Mouse (Mus musculus) left cerebral cortex, adult 11 months (tissue): ENCODE measurements around the gene Gabbr2.
A peak's percentile ranks its signal among the peaks of the same experiment; 100 is the strongest.

Experiments
- DNase-seq: peaks from one replicate; pipeline ENCODE4 v3.0.0; 2022; ENCODE audit warnings: low spot score

The Gabbr2 gene

GRCm38 (mm10) chr4:46988824-46989223 lies 2.8 kb downstream of the Gabbr2 start:
- DNase-seq, result no peak

- DNase-seq, result no peak
These were observed 3.4 kb downstream of the Gabbr2 start for GRCm38 (mm10) chr4:46988257-46988656.

DNA sequence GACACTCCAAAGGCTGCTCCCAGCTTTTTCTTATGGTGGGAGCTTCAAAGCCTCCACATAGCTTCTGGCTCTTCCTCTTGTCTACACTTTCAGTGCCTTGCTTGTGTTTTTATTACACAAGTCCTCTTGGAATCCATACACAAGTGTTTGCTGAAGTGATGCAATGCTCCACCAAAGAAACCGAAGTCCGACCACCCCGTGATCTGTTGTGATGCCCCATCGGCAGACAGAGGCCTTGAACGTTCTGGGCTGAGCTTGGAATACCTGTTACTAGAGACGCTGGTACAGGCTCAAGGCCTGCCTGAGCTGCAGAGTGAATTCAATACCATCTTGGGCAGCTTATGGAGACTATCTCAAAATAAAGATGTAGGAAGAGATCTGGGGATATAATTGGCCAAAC lies 3.9 kb downstream of the Gabbr2 start:
- no peak for DNase-seq

- no peak for DNase-seq
These were observed 5.6 kb downstream of the Gabbr2 start for GRCm38 (mm10) chr4:46986054-46986453.

DNA sequence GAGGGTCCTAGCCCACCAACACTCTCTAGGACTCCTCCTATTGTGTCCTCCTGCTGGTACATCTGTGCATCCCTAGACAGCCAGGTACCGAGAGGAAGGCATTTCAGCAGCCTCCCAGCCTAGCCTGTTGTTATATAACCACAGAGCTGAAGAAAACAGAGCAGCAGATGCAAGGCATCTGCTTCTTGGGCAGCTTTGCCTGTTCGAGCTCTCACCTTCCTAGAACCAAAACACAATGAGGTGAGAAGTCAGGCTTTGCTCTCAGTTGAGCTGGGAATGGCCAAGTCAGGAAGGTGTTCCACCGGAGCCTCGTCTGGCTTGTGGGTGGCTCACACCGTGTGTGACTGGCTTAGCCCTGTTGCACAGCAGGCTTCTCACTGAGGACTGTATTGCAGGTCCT lies 8.8 kb downstream of the Gabbr2 start:
- no peak for DNase-seq

DNA sequence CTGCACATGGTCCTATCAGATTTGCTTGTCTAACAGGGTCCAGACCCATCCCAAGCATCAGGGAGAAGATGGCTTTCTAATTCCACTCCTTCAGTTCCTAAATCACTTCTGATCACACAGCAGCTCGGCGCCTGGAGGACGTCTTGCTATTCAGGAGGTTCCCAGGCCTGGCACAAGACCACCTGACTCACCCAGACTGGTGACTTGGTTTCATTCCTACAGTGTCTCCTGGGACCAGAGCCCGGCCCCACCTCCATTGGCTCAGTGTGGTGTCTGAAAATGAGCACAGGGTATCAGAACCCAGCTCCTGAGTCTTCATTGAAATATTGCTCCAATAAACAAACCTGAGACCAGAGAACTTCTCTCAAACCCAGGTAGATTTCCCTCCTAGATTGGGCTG lies 9.6 kb downstream of the Gabbr2 start:
- DNase-seq, result no peak

DNA sequence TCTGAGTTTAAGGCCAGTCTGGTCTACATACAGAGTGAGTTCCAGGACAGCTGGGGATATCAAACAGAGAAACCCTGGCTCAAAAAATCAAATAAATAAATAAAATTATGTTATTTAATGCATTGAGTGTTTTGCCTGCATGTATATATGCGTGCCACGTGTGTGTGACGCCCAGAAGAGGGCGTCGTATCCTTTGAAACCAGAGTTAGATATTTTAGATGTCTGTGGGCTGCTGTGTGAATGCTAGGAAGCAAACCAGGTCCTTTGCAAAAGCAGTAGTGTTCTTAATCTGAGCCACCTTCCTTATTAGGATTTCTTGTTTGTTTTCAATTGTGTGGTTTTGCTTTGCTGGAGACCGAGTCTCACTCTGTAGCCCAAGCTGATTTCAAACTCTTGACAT lies 13.3 kb downstream of the Gabbr2 start:
- DNase-seq, result no peak

DNA sequence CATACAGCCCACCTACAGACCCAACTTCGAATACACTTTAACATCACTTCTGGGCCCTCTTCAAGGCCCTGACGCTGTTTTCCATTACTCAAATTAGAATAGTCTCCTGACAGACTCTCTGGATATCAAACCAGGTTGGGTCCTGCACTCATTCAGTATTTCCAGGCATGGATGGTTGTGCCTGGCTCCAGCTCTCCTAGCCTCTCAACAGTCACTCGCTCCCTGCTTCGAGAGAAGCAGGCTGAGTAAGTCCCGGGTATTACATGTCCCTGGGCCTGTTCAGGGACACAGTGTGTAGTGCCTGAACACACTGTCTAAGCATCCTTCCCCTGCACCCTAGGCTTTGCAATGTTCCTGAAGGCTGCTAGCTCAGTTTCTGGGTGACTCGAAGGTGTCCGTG lies 14.5 kb downstream of the Gabbr2 start:
- no peak for DNase-seq

- no peak for DNase-seq
These were observed 15.0 kb downstream of the Gabbr2 start for GRCm38 (mm10) chr4:46976671-46977071.

GRCm38 (mm10) chr4:46973322-46973721 lies 18.4 kb downstream of the Gabbr2 start:
- DNase-seq, result no peak

- DNase-seq, result no peak
These were observed 23.7 kb downstream of the Gabbr2 start for GRCm38 (mm10) chr4:46967981-46968380.

GRCm38 (mm10) chr4:46966551-46966950 lies 25.1 kb downstream of the Gabbr2 start:
- no peak for DNase-seq

DNA sequence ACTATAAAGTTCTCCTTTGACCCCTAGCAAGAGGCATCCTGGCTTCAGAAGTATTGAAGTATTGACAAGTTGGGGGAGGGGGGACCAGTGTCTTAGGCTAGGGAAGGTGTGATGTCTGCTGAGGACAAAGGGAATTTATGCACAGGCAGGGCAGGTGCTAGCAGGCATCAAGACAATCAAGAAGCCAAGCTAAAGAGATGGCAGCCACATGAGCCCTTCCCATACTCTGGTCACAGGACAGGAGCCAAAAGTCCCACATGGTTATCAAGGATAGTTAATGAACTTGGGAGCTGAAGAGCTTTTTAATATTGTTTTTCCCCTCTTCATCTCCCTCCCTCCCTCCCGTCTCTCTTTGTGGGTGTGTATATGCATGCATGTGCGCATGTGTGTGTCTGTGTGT lies 30.3 kb downstream of the Gabbr2 start:
- DNase-seq, result no peak

DNA sequence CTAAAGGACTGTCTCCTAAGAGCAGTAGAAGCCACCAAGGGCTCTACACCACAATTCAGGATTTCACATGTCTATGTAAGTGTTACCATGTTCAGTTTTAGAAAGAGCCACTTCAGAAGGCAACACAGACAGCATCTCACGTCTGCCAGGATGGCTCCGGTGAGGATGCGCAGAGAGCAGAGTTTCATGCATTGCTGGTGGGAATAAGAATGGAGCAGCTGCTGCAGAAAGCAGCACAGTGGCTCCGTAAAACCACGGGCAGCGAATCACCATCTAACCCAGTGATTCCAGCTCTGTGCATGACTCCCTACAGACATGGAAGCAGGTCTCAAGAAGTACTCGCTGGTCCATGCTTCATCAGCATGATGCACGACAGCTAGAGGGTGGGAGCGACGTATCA lies 31.5 kb downstream of the Gabbr2 start:
- DNase-seq, result no peak

- no peak for DNase-seq
These were observed 31.9 kb downstream of the Gabbr2 start for GRCm38 (mm10) chr4:46959776-46960175.

- no peak for DNase-seq
These were observed 33.7 kb downstream of the Gabbr2 start for GRCm38 (mm10) chr4:46957955-46958354.

GRCm38 (mm10) chr4:46956966-46957365 lies 34.7 kb downstream of the Gabbr2 start:
- DNase-seq, result no peak

DNA sequence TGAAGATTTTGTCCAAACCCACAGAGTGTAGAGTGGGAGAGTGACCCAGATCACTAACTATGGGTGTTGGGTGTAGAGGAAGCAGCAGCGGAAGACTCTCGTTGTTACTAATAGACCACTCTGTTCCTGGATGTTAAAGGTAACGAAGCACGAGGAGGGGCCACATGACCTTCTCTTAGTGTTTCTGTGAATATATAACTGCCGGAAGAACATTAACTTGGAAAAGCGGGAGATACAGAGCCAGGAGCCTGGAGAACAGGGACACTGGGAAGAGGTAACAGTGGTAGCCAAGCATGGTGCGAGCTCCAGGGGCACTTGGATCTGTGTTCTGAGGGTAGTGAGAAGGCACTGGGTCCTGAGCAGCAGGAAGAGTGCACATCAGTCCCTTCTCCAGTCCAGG lies 38.7 kb downstream of the Gabbr2 start:
- no peak for DNase-seq

GRCm38 (mm10) chr4:46952562-46952961 lies 39.1 kb downstream of the Gabbr2 start:
- no peak for DNase-seq

DNA sequence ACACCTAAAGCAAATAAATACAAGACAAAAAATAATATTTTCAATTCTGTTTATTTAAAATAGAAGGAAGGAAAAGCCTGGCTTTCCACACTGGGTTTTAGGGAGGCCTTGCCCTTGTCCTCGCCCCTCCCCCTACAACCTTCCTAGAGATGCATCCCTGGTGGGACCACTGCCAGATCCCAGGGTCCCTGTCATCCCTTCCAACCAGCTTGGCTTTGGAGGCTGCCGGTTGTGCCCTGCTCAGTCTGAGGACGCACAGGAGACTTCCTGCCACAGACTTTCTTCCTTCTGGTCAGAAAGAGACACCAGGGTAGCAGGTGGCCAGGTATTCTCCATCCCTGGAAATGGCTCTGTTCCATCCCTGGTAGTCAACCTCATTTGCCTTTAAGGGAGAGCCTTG lies 57.4 kb downstream of the Gabbr2 start:
- no peak for DNase-seq

GRCm38 (mm10) chr4:46933590-46933989 lies 58.1 kb downstream of the Gabbr2 start:
- no peak for DNase-seq

DNA sequence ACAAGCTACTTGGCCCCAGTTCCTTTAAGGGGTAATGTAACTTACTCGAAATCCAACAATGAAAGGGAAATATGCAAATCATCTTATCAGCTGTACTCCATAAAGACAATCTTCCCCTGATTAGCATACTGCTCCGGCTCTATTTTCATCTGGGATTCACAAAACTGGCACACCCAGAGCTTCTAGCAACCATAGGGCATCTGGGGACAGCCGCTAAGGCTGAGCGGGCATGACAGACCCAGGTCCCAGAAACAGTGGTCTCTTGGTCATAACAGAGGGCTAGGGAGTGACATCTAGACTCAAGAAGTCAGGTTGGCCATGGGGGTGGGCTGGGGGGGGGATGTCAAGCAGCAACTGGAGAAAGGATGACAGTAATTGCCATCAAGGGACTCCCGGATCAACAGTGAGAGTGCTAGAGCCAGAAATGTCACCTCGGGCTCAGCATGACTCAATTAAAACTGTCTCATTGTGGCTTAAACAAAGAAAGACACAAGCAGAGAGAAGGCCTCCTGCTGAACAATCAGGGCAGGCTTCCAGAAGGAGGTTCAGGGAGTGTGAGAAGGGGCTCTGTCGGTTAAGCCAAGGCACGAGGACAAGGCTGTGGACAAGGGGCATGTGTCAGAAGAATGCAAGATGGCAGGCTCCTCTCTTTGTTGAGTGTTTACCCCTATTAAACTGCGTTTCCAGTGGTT lies 59.8 kb downstream of the Gabbr2 start:
- no peak for DNase-seq

DNA sequence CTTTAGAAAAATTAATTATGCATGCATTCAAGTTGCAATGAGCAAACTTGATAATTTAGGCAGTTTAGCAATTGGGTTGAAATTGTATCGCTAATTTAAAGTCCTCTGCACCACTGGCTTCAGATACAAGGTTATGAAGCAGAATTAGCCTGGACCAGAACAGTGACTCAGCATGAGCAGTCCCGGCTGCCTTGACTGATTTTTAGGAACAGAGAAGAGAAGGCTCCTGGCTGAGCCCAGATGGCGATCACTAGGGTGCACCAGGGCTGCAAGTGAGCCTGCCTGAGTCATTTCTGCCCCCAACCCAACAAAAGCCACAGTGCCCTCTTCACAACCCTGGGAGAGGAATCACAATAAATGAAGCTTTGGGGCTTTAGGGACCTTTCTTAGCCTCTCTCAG lies 63.6 kb downstream of the Gabbr2 start:
- peak; percentile 26 for DNase-seq

- peak; percentile 44 for DNase-seq
These were observed 72.5 kb downstream of the Gabbr2 start for GRCm38 (mm10) chr4:46919144-46919543.

DNA sequence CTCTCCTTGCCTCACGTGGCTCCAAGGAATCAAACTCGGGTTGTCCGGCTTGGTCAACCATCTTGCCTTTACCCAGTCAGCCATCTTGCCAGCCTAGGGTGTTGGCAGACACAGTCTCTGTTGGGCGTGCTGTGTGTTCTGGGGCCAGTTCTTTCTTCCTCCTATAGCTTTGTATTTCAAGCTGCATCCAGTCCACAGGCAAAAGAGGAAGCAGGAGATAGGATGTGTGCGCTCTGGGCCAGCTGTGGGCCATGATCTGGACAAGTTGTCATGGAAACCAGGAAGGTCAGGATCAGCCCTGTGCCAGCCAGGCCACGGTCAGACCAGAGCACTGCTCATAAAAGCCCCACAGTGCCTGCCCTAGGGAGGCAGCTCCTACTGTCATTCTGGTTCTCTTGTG lies 74.9 kb downstream of the Gabbr2 start:
- DNase-seq, result no peak
